Mouse (Mus musculus) spleen, postnatal 0 days (tissue): ENCODE measurements around the gene Ifna13. TPM values are rescaled to one million over a fixed set of nuclear protein-coding genes. Genes with fewer than 3 reads are reported as not detected.

Source experiments
- polyA plus RNA-seq: library from polyadenylated mRNA; unstranded; fragments of >200 nt; fragmentation: Nextera tagmentation; extraction: Ambion mirVana; gene quantifications from 2 replicates; pipeline ENCODE4 v1.2.1, GENCODE M21; 2015

Ifna13 gene
- polyA plus RNA-seq: not detected in 2 replicates

DNA sequence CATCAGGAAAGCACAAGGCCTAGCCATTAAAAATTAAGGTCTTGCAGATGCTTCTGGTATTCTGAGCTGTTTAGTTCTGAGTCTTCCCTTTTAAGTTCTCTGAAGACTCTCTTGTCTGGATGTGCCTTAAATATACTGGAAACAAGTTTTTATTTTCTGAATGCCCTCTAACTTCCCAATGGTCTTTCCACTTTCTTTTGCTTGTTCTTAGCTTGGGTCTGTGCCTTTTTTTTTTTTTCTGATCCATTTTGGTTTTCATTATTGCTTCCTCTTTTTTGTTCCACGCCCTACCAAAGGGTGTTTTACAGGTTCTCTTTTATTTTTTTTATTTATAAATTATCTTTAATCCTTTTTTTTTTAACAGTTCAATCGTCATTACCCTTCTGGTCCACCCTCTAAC, at the start of gene Ifna13:
Ifna13 (minus strand) TSS at position 101 of the 400 bp plus-strand sequence.

DNA sequence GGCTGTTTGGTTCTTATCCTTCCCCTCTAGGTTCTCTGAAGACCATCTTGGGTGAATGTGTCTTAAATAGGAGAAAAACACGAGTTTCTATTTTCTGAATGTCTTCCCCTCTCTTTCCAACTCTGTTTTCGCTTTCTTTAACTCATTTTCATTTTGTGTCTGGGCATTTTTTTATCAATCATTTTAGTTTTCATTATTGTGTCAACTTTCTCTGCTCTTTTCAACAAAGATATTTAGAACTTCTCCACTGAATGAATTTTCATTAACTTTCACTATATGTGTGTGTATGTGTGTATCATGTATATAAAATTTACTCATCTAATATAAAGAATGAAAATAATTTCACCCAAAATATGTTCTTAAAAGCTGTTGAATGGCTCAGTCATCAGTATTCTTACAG, 47.0 kb upstream of the Ifna13 start, which contains the start of gene Ifnab:
Ifnab (minus strand) TSS at position 101 of the 400 bp plus-strand sequence.

DNA sequence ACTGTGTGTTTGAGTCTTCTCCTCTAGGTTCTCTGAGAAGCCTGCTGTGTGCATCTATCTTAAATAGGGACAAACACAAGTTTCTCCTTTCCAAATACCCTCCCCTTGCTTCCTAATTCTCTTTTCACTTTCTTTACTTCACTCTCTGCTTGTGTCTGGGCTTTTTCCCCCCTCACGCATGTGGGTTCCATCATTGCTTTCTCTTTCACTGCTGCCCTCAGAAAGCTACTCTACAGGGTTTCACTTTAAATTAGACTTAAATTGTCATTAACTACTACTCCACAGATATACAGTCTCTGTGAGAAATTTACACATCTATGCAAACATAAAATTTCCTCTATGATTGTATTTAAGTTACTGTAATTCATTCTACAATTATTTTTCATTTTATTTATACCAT, 39.6 kb upstream of the Ifna13 start, which contains the start of gene Ifna2:
Ifna2 (minus strand) TSS at position 101 of the 400 bp plus-strand sequence.

DNA sequence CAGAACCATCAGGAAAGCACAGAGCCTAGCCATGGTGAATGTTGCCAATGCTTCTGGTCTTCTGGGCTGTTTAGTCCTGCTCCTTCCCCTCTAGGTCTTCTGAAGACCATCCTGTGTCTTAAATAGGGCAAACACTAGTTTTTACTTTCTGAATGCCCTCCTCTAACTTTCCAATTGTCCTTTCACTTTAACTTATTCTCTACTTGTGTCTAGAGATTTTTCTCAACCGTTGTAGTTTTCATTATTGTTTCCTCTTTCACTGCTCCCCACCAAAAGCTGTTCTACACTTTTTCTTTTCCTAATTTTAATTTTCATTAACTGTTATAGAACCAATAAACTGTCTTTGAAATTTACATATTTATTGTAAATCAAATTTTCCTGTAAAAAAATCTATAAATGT, 32.6 kb upstream of the Ifna13 start, which contains the start of gene Ifna16:
Ifna16 (minus strand) TSS at position 101 of the 400 bp plus-strand sequence.

DNA sequence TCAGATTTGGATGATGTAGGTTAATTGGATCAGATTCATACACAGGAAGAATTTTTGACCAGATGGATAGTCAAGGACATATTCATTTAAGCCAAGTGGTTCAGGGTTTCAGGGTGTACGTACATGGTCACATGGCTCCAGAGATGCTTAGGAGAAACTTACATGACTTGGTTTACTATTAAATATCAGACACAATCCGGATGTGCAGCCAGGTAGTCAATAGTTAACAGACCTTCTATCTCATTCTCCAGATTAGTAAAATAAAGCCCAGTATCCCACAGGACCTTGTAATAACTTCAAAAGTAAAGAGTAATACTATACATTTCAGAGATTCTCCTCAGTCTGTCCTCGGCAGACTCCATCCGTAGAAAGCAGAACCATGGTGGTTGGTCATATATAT, 9.9 kb downstream of the Ifna13 start, which contains the start of gene C87499:
C87499 (minus strand) TSS at position 101 of the 400 bp plus-strand sequence.

DNA sequence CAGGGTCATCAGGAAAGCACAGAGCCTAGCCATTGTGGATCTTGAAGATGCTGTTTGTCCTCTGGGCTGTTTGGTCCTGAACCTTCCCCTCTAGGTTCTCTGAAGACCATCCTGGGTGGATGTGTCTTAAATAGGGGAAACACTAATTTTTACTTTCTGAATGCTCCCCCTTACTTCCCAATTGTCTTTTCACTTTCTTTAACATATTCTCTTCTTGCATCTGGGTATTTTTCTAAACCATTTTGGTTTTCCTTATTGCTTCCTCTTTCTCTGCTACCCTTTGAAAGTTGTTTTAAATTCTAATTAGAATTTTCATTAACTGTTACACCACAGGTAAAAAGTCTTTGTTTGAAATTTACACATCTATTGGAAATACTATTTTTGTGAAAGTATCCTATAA, 41.0 kb downstream of the Ifna13 start, which contains the start of gene Ifna12:
Ifna12 (minus strand) TSS at position 101 of the 400 bp plus-strand sequence.

Other genes starting within 250 kb of the Ifna13 start
- 12.3 and 18.5 TPM in 2 replicates for gene Hacd4, start 205.5 kb downstream of the Ifna13 start, polyA plus RNA-seq
- not detected in 2 replicates for gene Ifnb1, start 121.7 kb downstream of the Ifna13 start, polyA plus RNA-seq
- not detected in 2 replicates for gene Ifna15, start 86.2 kb downstream of the Ifna13 start, polyA plus RNA-seq
- gene Ifna14, start 72.7 kb downstream of the Ifna13 start, polyA plus RNA-seq: not detected in 2 replicates
- gene Ifna9, start 52.1 kb downstream of the Ifna13 start, polyA plus RNA-seq: not detected in 2 replicates
- not detected in 2 replicates for gene Ifna12, start 41.1 kb downstream of the Ifna13 start, polyA plus RNA-seq
- not detected in 2 replicates for gene C87499, start 10.0 kb downstream of the Ifna13 start, polyA plus RNA-seq
- gene Ifna16, start 32.5 kb upstream of the Ifna13 start, polyA plus RNA-seq: not detected in 2 replicates
- not detected in 2 replicates for gene Ifna2, start 39.5 kb upstream of the Ifna13 start, polyA plus RNA-seq
- not detected in 2 replicates for gene Ifnab, start 46.9 kb upstream of the Ifna13 start, polyA plus RNA-seq
- 0.17 and 0.38 TPM in 2 replicates for gene Gm26566, start 77.3 kb upstream of the Ifna13 start, polyA plus RNA-seq
- gene Klhl9, start 78.0 kb upstream of the Ifna13 start, polyA plus RNA-seq: 23.7 and 28.8 TPM in 2 replicates
- not detected in 2 replicates for gene Gm13271, start 110.4 kb upstream of the Ifna13 start, polyA plus RNA-seq
- 0.17 and 0.19 TPM in 2 replicates for gene Gm13283, start 115.7 kb upstream of the Ifna13 start, polyA plus RNA-seq
- gene Gm13290, start 129.4 kb upstream of the Ifna13 start, polyA plus RNA-seq: not detected in 2 replicates
- gene Gm13289, start 132.5 kb upstream of the Ifna13 start, polyA plus RNA-seq: not detected in 2 replicates
- gene Gm13272, start 135.4 kb upstream of the Ifna13 start, polyA plus RNA-seq: not detected in 2 replicates
- gene Ifnz, start 137.7 kb upstream of the Ifna13 start, polyA plus RNA-seq: 0.33 TPM in 1 of 2 replicates, not detected in the other
- not detected in 2 replicates for gene Gm13276, start 141.2 kb upstream of the Ifna13 start, polyA plus RNA-seq
- gene Gm13277, start 144.2 kb upstream of the Ifna13 start, polyA plus RNA-seq: not detected in 2 replicates
- gene Gm13278, start 147.1 kb upstream of the Ifna13 start, polyA plus RNA-seq: not detected in 2 replicates
- not detected in 2 replicates for gene Gm13275, start 150.0 kb upstream of the Ifna13 start, polyA plus RNA-seq
- not detected in 2 replicates for gene Gm13279, start 152.9 kb upstream of the Ifna13 start, polyA plus RNA-seq
- gene Gm13285, start 155.2 kb upstream of the Ifna13 start, polyA plus RNA-seq: 0.79 TPM in 1 of 2 replicates, not detected in the other
- gene Gm13287, start 158.8 kb upstream of the Ifna13 start, polyA plus RNA-seq: not detected in 2 replicates
- gene Gm13288, start 161.1 kb upstream of the Ifna13 start, polyA plus RNA-seq: not detected in 2 replicates
- gene Ifna7, start 171.8 kb upstream of the Ifna13 start, polyA plus RNA-seq: not detected in 2 replicates
- not detected in 2 replicates for gene Ifna11, start 175.5 kb upstream of the Ifna13 start, polyA plus RNA-seq
- gene Ifna6, start 183.0 kb upstream of the Ifna13 start, polyA plus RNA-seq: not detected in 2 replicates
- gene Ifna5, start 191.1 kb upstream of the Ifna13 start, polyA plus RNA-seq: not detected in 2 replicates
- gene Ifna4, start 197.4 kb upstream of the Ifna13 start, polyA plus RNA-seq: not detected in 2 replicates
- gene Ifna1, start 205.6 kb upstream of the Ifna13 start, polyA plus RNA-seq: not detected in 2 replicates
- gene Ifne, start 235.7 kb upstream of the Ifna13 start, polyA plus RNA-seq: not detected in 2 replicates